In the genomic region with DNA sequence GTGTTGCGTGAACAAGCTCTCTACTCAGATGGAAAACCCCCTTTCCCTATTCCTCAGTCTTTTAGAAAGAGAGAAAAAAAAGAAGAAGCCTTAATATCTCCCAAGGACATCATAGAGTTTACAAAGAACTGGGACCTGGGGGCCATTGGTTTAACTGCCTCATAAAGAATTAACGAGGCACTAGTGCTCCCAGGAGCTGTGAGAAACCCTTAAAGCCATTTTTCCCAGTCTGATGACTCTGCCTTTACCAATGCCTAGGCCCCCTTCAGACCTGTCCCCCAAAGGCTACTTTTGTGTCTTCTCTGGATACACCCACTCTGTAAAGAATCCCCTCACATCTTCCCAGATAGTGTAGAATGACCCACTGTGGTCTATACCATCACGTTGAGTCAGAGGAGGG, we compare ENCODE assay signal across 28 mouse cellular contexts. TPM values are rescaled to one million over a fixed set of nuclear protein-coding genes. Genes with fewer than 3 reads are reported as not detected.
DNase-seq lines count a peak whose midpoint lies in the region; ATAC-seq lines count a peak whose summit lies in the region.
"Had no signal": no experiment of that assay in that cellular context is flagged by ENCODE, and none has a peak within 500 bp of the region (broad histone marks: within the 10 kb centered on the region; RNA-seq: fewer than 3 reads in every experiment).

No protein-coding gene starts in this region.

- ATAC-seq in hindbrain, embryonic 16.5 days: peak; percentile 5; the same call in 1 of the 2 replicates
- no peak for ATAC-seq in hindbrain, embryonic 13.5 days (ENCODE audit: low FRiP score)
- ATAC-seq in midbrain, embryonic 16.5 days: 0 out of 2 replicates have a peak, but pooled peaks have one; percentile 12
- no peak for ATAC-seq in midbrain, embryonic 15.5 days (replicated peaks)
- ATAC-seq in neural tube, embryonic 14.5 days (ENCODE audit: low read depth): peak; percentile 52; the same call in 1 of the 2 replicates
- ATAC-seq in megakaryocyte progenitor cell, adult 5-6 weeks (replicated peaks; ENCODE audit: poor library complexity): no peak
- ATAC-seq: CD4-positive, CD25-positive, alpha-beta regulatory T cell, adult 4 months; forebrain, embryonic 14.5 days had no signal

- no peak overlapping the region for H3K4me2 ChIP-seq in hindbrain, embryonic 16.5 days (ENCODE audit: low read length)
- H3K4me2 ChIP-seq in hindbrain, embryonic 13.5 days: no peak overlapping the region
- no peak overlapping the region for H3K4me2 ChIP-seq in midbrain, embryonic 16.5 days (ENCODE audit: low read length)
- no peak overlapping the region for H3K4me2 ChIP-seq in midbrain, embryonic 15.5 days
- H3K4me2 ChIP-seq in neural tube, embryonic 14.5 days (ENCODE audit: low read depth, low read length): no peak overlapping the region
- H3K4me2 ChIP-seq: embryonic facial prominence, embryonic 13.5 days; embryonic facial prominence, embryonic 15.5 days; forebrain, embryonic 12.5 days had no signal

- no peaks in the 10 kb centered on the region for H3K36me3 ChIP-seq in hindbrain, embryonic 16.5 days (ENCODE audit: control insufficient read depth, insufficient read depth, low read length)
- no peaks in the 10 kb centered on the region for H3K36me3 ChIP-seq in hindbrain, embryonic 13.5 days
- no peaks in the 10 kb centered on the region for H3K36me3 ChIP-seq in midbrain, embryonic 16.5 days (ENCODE audit: control insufficient read depth, insufficient read depth, low read length)
- no peaks in the 10 kb centered on the region for H3K36me3 ChIP-seq in midbrain, embryonic 15.5 days (replicated peaks)
- H3K36me3 ChIP-seq in neural tube, embryonic 14.5 days (ENCODE audit: control insufficient read depth, insufficient read depth, low read length): no peaks in the 10 kb centered on the region
- H3K36me3 ChIP-seq: embryonic facial prominence, embryonic 13.5 days; embryonic facial prominence, embryonic 15.5 days; forebrain, embryonic 10.5 days; forebrain, embryonic 12.5 days; G1E had no signal

- no peaks in the 10 kb centered on the region for H3K27me3 ChIP-seq in hindbrain, embryonic 16.5 days (replicated peaks; ENCODE audit: control insufficient read depth, insufficient read depth, low read length)
- 0 out of 2 replicates have a peak, but pooled peaks cover 4% of the 10 kb centered on the region for H3K27me3 ChIP-seq in hindbrain, embryonic 13.5 days
- H3K27me3 ChIP-seq in midbrain, embryonic 16.5 days (ENCODE audit: control insufficient read depth, insufficient read depth, low read depth, low read length): no peaks in the 10 kb centered on the region
- H3K27me3 ChIP-seq in midbrain, embryonic 15.5 days (replicated peaks): no peaks in the 10 kb centered on the region
- no peaks in the 10 kb centered on the region for H3K27me3 ChIP-seq in neural tube, embryonic 14.5 days (ENCODE audit: control insufficient read depth, insufficient read depth, low read length)
- H3K27me3 ChIP-seq: CH12.LX; embryonic facial prominence, embryonic 13.5 days; embryonic facial prominence, embryonic 15.5 days; forebrain, embryonic 12.5 days had no signal

- H3K4me3 ChIP-seq in hindbrain, embryonic 16.5 days (ENCODE audit: low read length): no peak overlapping the region
- no peak overlapping the region for H3K4me3 ChIP-seq in hindbrain, embryonic 13.5 days
- no peak overlapping the region for H3K4me3 ChIP-seq in midbrain, embryonic 16.5 days (ENCODE audit: low read depth, low read length)
- no peak overlapping the region for H3K4me3 ChIP-seq in midbrain, embryonic 15.5 days
- no peak overlapping the region for H3K4me3 ChIP-seq in neural tube, embryonic 14.5 days (ENCODE audit: low read depth, low read length)
- H3K4me3 ChIP-seq: embryonic facial prominence, embryonic 13.5 days; embryonic facial prominence, embryonic 15.5 days; erythroblast, embryonic 14.5 days; forebrain, embryonic 10.5 days; forebrain, embryonic 12.5 days had no signal

- peak; percentile 19 for DNase-seq in Muller cell, postnatal 12 days (ENCODE audit: inconsistent ontology term)
- no peak for DNase-seq in ovary, postnatal 10 days (ENCODE audit: low spot score)
- DNase-seq: adrenal gland, adult 2 months; adrenal gland, postnatal 10 days; adrenal gland, postnatal 25 days; B cell, adult 2 months; cerebellum, adult 11 months; cerebellum, adult 18-20 months; cerebellum, adult 8-10 months; cerebellum, postnatal 14 days; cerebellum, postnatal 36 days; embryo, embryonic 11 days had no signal

- H3K9me3 ChIP-seq in hindbrain, embryonic 16.5 days (ENCODE audit: control insufficient read depth, low read length): no peaks in the 10 kb centered on the region
- no peaks in the 10 kb centered on the region for H3K9me3 ChIP-seq in hindbrain, embryonic 13.5 days
- H3K9me3 ChIP-seq in midbrain, embryonic 16.5 days (replicated peaks; ENCODE audit: control insufficient read depth, low read length, poor library complexity, severe bottlenecking): no peaks in the 10 kb centered on the region
- no peaks in the 10 kb centered on the region for H3K9me3 ChIP-seq in midbrain, embryonic 15.5 days
- H3K9me3 ChIP-seq in neural tube, embryonic 14.5 days (ENCODE audit: control insufficient read depth, low read length): no peaks in the 10 kb centered on the region
- H3K9me3 ChIP-seq: embryonic facial prominence, embryonic 13.5 days; embryonic facial prominence, embryonic 15.5 days; forebrain, embryonic 10.5 days; forebrain, embryonic 12.5 days; G1E had no signal

- WGBS in hindbrain, embryonic 16.5 days: 58% methylated on average over 3 of the region's 3 CpGs
- WGBS in hindbrain, embryonic 13.5 days: 67% methylated on average over 3 of the region's 3 CpGs
- 62% methylated on average over 3 of the region's 3 CpGs for WGBS in midbrain, embryonic 16.5 days
- 67% methylated on average over 3 of the region's 3 CpGs for WGBS in midbrain, embryonic 15.5 days
- 25% methylated on average over 3 of the region's 3 CpGs for WGBS in neural tube, embryonic 14.5 days

- H3K27ac ChIP-seq in hindbrain, embryonic 16.5 days (ENCODE audit: low read depth, low read length): no peak overlapping the region
- no peak overlapping the region for H3K27ac ChIP-seq in hindbrain, embryonic 13.5 days
- no peak overlapping the region for H3K27ac ChIP-seq in midbrain, embryonic 16.5 days (ENCODE audit: low read length)
- H3K27ac ChIP-seq in midbrain, embryonic 15.5 days: no peak overlapping the region
- H3K27ac ChIP-seq in neural tube, embryonic 14.5 days (ENCODE audit: low read depth, low read length): no peak overlapping the region
- H3K27ac ChIP-seq: embryonic facial prominence, embryonic 13.5 days; embryonic facial prominence, embryonic 15.5 days; forebrain, embryonic 10.5 days; forebrain, embryonic 12.5 days had no signal

- no peak overlapping the region for H3K9ac ChIP-seq in hindbrain, embryonic 16.5 days (ENCODE audit: low read depth, low read length)
- no peak overlapping the region for H3K9ac ChIP-seq in hindbrain, embryonic 13.5 days
- H3K9ac ChIP-seq in midbrain, embryonic 16.5 days (ENCODE audit: low read depth, low read length): no peak overlapping the region
- H3K9ac ChIP-seq in midbrain, embryonic 15.5 days: no peak overlapping the region
- H3K9ac ChIP-seq in neural tube, embryonic 14.5 days (replicated peaks; ENCODE audit: low read depth, low read length): no peak overlapping the region
- H3K9ac ChIP-seq: embryonic facial prominence, embryonic 13.5 days; embryonic facial prominence, embryonic 15.5 days; forebrain, embryonic 12.5 days had no signal

- no peaks in the 10 kb centered on the region for H3K4me1 ChIP-seq in hindbrain, embryonic 16.5 days (ENCODE audit: control insufficient read depth, insufficient read depth, low read depth, low read length)
- peaks cover 8% of the 10 kb centered on the region for H3K4me1 ChIP-seq in hindbrain, embryonic 13.5 days (replicated peaks)
- H3K4me1 ChIP-seq in midbrain, embryonic 16.5 days (ENCODE audit: control insufficient read depth, insufficient read depth, low read length): peaks cover 3% of the 10 kb centered on the region; the same call in 1 of the 2 replicates
- no peaks in the 10 kb centered on the region for H3K4me1 ChIP-seq in midbrain, embryonic 15.5 days
- H3K4me1 ChIP-seq in neural tube, embryonic 14.5 days (ENCODE audit: control insufficient read depth, insufficient read depth, low read length): 0 out of 2 replicates have a peak, but pooled peaks cover 9% of the 10 kb centered on the region
- H3K4me1 ChIP-seq: embryonic facial prominence, embryonic 13.5 days; embryonic facial prominence, embryonic 15.5 days; forebrain, embryonic 12.5 days had no signal

RNA-seq across cellular contexts. Expression of a gene that starts 43.3 kb away (rescaled TPM):
- 282 and 309 TPM in 2 replicates for polyA plus RNA-seq in hindbrain, embryonic 16.5 days (2015; fragmentation: Nextera tagmentation; extraction: Ambion mirVana)
- polyA plus RNA-seq in hindbrain, embryonic 13.5 days (2015; fragmentation: Nextera tagmentation; extraction: Ambion mirVana): 310 and 326 TPM in 2 replicates
- 273 and 301 TPM in 2 replicates for polyA plus RNA-seq in midbrain, embryonic 16.5 days (2015; fragmentation: Nextera tagmentation; extraction: Ambion mirVana)
- 270 and 273 TPM in 2 replicates for polyA plus RNA-seq in midbrain, embryonic 15.5 days (2015; fragmentation: Nextera tagmentation; extraction: Ambion mirVana)
- polyA plus RNA-seq in neural tube, embryonic 14.5 days (2014; fragmentation: Nextera tagmentation; extraction: Ambion mirVana): 216 and 281 TPM in 2 replicates
- total RNA-seq in megakaryocyte progenitor cell, adult 5-6 weeks (2015): 343 TPM in 2 replicates
- 606 and 634 TPM in 2 replicates for total RNA-seq in megakaryocyte progenitor cell, adult 5-6 weeks (2017)

RNA-seq across cellular contexts. Expression of a gene that starts 46.4 kb away (rescaled TPM):
- polyA plus RNA-seq in hindbrain, embryonic 16.5 days (2015; fragmentation: Nextera tagmentation; extraction: Ambion mirVana): 4.9 and 5.6 TPM in 2 replicates
- 2.5 and 3.0 TPM in 2 replicates for polyA plus RNA-seq in hindbrain, embryonic 13.5 days (2015; fragmentation: Nextera tagmentation; extraction: Ambion mirVana)
- polyA plus RNA-seq in midbrain, embryonic 16.5 days (2015; fragmentation: Nextera tagmentation; extraction: Ambion mirVana): 6.5 TPM in 2 replicates
- polyA plus RNA-seq in midbrain, embryonic 15.5 days (2015; fragmentation: Nextera tagmentation; extraction: Ambion mirVana): 5.0 and 5.5 TPM in 2 replicates
- 2.1 and 2.8 TPM in 2 replicates for polyA plus RNA-seq in neural tube, embryonic 14.5 days (2014; fragmentation: Nextera tagmentation; extraction: Ambion mirVana)
- total RNA-seq in megakaryocyte progenitor cell, adult 5-6 weeks (2015): not detected in 2 replicates
- total RNA-seq in megakaryocyte progenitor cell, adult 5-6 weeks (2017): not detected in 2 replicates
- total RNA-seq: CH12.LX; common myeloid progenitor, adult 5-6 weeks had no signal
- polyA plus RNA-seq: erythroblast, embryonic 14.5 days; G1E had no signal

Comparison
In these comparisons a context has a peak if more than half of its experiments do, and no peak if none do; other contexts are left out.
1. ATAC-seq: peak in hindbrain, embryonic 16.5 days (single experiment), midbrain, embryonic 16.5 days (single experiment) and neural tube, embryonic 14.5 days (single experiment); none in hindbrain, embryonic 13.5 days (single experiment), midbrain, embryonic 15.5 days (single experiment) and megakaryocyte progenitor cell, adult 5-6 weeks (single experiment).